Mouse (Mus musculus) right cerebral cortex, adult 18-20 months (tissue): ENCODE measurements around the gene Mcub.

ENCODE experiments used
- DNase-seq: peaks from one replicate; pipeline ENCODE4 v3.0.0; 2022; ENCODE audit warnings: mixed read lengths

Gene Mcub

GRCm38 (mm10) chr3:129948359-129948758, 21.6 kb downstream of the Mcub start:
- DNase-seq = peak; percentile 75

- DNase-seq = no peak
Measured at GRCm38 (mm10) chr3:129946217-129946914, 23.6 kb downstream of the Mcub start.

GRCm38 (mm10) chr3:129943813-129944212, 26.2 kb downstream of the Mcub start:
- no peak for DNase-seq

- DNase-seq = no peak
Measured at GRCm38 (mm10) chr3:129941291-129941690, 28.7 kb downstream of the Mcub start.

- DNase-seq = no peak
Measured at GRCm38 (mm10) chr3:129940780-129941179, 29.2 kb downstream of the Mcub start.

- DNase-seq = no peak
Measured at GRCm38 (mm10) chr3:129939058-129939457, 30.9 kb downstream of the Mcub start.

GRCm38 (mm10) chr3:129937848-129938247, 32.2 kb downstream of the Mcub start:
- no peak for DNase-seq

- DNase-seq = no peak
Measured at GRCm38 (mm10) chr3:129936561-129936960, 33.4 kb downstream of the Mcub start.

- no peak for DNase-seq
Measured at GRCm38 (mm10) chr3:129932443-129932842, 37.6 kb downstream of the Mcub start.

- peak; percentile 17 for DNase-seq
Measured at GRCm38 (mm10) chr3:129930213-129930778, 39.7 kb downstream of the Mcub start.

- no peak for DNase-seq
Measured at GRCm38 (mm10) chr3:129925861-129926260, 44.1 kb downstream of the Mcub start.

- no peak for DNase-seq
Measured at GRCm38 (mm10) chr3:129923581-129923980, 46.4 kb downstream of the Mcub start.

GRCm38 (mm10) chr3:129918434-129918833, 51.6 kb downstream of the Mcub start:
- peak; percentile 85 for DNase-seq

GRCm38 (mm10) chr3:129917424-129917823, 52.6 kb downstream of the Mcub start:
- DNase-seq = no peak

GRCm38 (mm10) chr3:129913241-129913640, 56.8 kb downstream of the Mcub start:
- no peak for DNase-seq

- no peak for DNase-seq
Measured at GRCm38 (mm10) chr3:129912025-129912424, 58.0 kb downstream of the Mcub start.

- DNase-seq = no peak
Measured at GRCm38 (mm10) chr3:129904381-129905132, 65.4 kb downstream of the Mcub start.

- DNase-seq = no peak
Measured at GRCm38 (mm10) chr3:129903866-129904265, 66.1 kb downstream of the Mcub start.

GRCm38 (mm10) chr3:129903369-129903768, 66.6 kb downstream of the Mcub start:
- DNase-seq = no peak

GRCm38 (mm10) chr3:129901271-129901809, 68.7 kb downstream of the Mcub start, which contains the start of gene Casp6:
Casp6 (plus strand) TSS chr3:129901425.
- DNase-seq = peak; percentile 60

- DNase-seq = no peak
Measured at GRCm38 (mm10) chr3:129898886-129899285, 71.1 kb downstream of the Mcub start.

GRCm38 (mm10) chr3:129896591-129896990, 73.4 kb downstream of the Mcub start:
- no peak for DNase-seq

- no peak for DNase-seq
Measured at GRCm38 (mm10) chr3:129893143-129893542, 76.9 kb downstream of the Mcub start.

- no peak for DNase-seq
Measured at GRCm38 (mm10) chr3:129892003-129892402, 78.0 kb downstream of the Mcub start.
